Mouse (Mus musculus) forelimb bud, embryonic 11.5 days (tissue): ENCODE results near the gene Synpo2l.
A peak's percentile ranks its signal among the peaks of the same experiment; 100 is the strongest.

Experiments used
- DNase-seq: peaks from one replicate; pipeline ENCODE4 v3.0.0-alpha.2; 2012; ENCODE audit warnings: low read depth, low spot score

Synpo2l gene

GRCm38 (mm10) chr14:20681742-20682141 is 13.6 kb upstream of the Synpo2l start:
- DNase-seq: no peak

GRCm38 (mm10) chr14:20677906-20678305 is 9.8 kb upstream of the Synpo2l start:
- DNase-seq: no peak

- peak; percentile 99 for DNase-seq
Measured at GRCm38 (mm10) chr14:20674064-20674833, 6.1 kb upstream of the Synpo2l start, which contains the start of gene Sec24c. Sec24c (plus strand) TSS chr14:20674308.

- DNase-seq: no peak
Measured at GRCm38 (mm10) chr14:20673735-20674063, 5.5 kb upstream of the Synpo2l start.

- peak; percentile 37 for DNase-seq
Measured at GRCm38 (mm10) chr14:20672990-20673389, 4.8 kb upstream of the Synpo2l start.

- no peak for DNase-seq
Measured at GRCm38 (mm10) chr14:20667469-20667868, 685 bp downstream of the Synpo2l start.

GRCm38 (mm10) chr14:20664436-20664835 is 3.7 kb downstream of the Synpo2l start:
- DNase-seq: peak; percentile 16

GRCm38 (mm10) chr14:20663601-20664000 is 4.6 kb downstream of the Synpo2l start:
- DNase-seq: no peak

- DNase-seq: no peak
Measured at GRCm38 (mm10) chr14:20662740-20663139, 5.4 kb downstream of the Synpo2l start.

GRCm38 (mm10) chr14:20661661-20662331 is 6.4 kb downstream of the Synpo2l start:
- DNase-seq: peak; percentile 19

- peak; percentile 98 for DNase-seq
Measured at GRCm38 (mm10) chr14:20660827-20661660, 7.1 kb downstream of the Synpo2l start.

GRCm38 (mm10) chr14:20659687-20660086 is 8.5 kb downstream of the Synpo2l start:
- DNase-seq: no peak

GRCm38 (mm10) chr14:20658902-20659301 is 9.3 kb downstream of the Synpo2l start:
- no peak for DNase-seq

GRCm38 (mm10) chr14:20658326-20658725 is 9.8 kb downstream of the Synpo2l start:
- DNase-seq: peak; percentile 56

- no peak for DNase-seq
Measured at GRCm38 (mm10) chr14:20656361-20656760, 11.8 kb downstream of the Synpo2l start, which contains the start of gene Myoz1. Myoz1 (minus strand) TSS chr14:20656540.

GRCm38 (mm10) chr14:20655731-20656130 is 12.4 kb downstream of the Synpo2l start:
- DNase-seq: no peak

GRCm38 (mm10) chr14:20654690-20655421 is 13.3 kb downstream of the Synpo2l start:
- DNase-seq: no peak

GRCm38 (mm10) chr14:20651722-20652256 is 16.4 kb downstream of the Synpo2l start:
- DNase-seq: no peak

- DNase-seq: no peak
Measured at GRCm38 (mm10) chr14:20651000-20651399, 17.2 kb downstream of the Synpo2l start.

GRCm38 (mm10) chr14:20646381-20646780 is 21.8 kb downstream of the Synpo2l start:
- DNase-seq: no peak

- no peak for DNase-seq
Measured at GRCm38 (mm10) chr14:20645547-20645946, 22.6 kb downstream of the Synpo2l start.
